Mouse (Mus musculus): ENCODE data around the gene Sptlc3. TPM values are rescaled to one million over a fixed set of nuclear protein-coding genes. Genes with fewer than 3 reads are reported as not detected.

Sptlc3 gene
- total RNA-seq, 2 experiments from 2014 or later = 0.14 TPM; not detected in 1

DNA sequence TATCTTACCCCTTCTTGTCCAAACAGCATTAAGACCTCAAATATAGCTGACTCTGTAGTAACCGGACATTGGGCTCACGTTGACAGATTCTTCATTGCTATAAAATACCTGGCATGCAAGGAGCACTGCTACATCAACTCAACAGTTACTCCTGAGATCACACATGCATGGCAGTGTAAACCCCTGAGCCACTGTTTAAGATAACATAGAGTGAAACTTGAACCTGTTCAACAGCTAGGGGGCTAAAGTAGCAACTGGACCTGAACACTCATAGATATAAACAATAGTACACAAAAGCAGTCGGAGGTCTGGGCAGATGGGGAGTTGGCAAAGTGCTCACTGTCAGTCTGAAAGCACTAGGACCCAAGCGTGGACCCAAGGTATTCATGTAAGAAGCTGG, 140.8 kb downstream of the Sptlc3 start:
- no peak for DNase-seq (ENCODE audit: low spot score in 2 of 2)

DNA sequence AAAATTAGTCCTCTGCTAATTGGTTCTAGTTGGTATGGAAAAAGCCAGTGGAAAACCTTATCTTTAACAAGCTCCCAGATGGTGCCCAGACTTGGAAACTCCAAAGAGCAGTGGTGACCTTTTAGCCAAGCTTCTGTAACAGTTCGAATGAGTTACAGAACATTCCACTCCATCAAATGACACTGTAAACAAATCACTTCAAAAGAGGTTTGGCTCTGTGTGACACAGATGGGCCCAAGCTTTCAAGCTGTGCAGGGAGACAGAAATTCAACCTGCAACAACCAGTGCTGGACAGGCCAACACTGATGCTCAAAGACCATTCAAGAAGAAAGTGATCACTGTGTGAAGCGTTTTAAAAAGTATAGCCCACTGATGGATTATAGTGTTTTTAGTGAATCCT, 144.1 kb downstream of the Sptlc3 start:
- DNase-seq (ENCODE audit: low spot score in 2 of 2) = no peak

DNA sequence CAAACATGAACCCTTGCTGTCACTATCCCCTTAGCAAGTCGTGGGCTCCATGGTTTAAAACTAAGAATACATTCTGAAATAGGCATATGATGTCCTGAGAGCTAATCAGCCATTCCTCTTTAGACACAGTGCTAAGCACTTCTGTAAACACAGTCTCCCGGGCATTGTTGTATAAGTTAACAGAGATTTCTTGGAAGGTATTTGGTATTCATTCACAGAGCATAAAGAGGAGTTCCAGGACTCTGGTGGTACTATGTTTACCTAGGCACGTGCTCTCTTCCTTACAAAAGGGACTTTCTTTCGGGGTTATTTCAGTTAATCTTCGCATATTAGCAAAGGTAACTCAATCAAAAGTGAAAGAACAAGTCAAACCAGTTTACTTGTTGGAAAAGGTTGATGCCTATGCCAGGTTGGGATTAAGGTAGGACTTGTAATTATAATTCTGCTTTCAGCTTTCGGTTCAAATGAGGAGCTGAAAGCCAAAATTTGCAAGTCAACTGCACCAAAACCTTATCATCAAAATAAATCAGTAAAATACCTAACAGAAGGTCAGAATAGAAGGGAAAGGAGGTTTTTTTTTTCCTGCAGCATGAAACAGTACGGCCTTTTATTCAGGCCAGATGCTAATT, 148.2 kb downstream of the Sptlc3 start:
- no peak for DNase-seq (ENCODE audit: low spot score in 2 of 2)

DNA sequence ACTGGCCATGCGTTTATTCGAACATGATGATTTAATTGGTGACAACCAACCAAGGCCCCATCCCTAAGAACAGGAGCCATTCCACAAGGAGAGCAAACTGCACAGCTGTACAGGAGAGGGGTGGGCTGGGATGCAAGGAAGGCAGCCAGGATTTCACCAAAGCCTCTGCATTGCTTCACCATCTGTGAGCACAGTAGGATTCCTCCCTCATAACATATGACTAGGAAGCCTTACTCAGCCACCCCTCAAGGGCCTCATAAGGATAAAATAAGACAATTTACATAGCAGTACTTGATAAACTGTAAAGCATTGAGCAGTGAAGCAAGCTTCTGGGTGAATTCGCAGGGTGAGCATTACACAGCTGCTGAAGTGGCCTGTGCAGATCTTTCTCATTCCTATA, 155.8 kb downstream of the Sptlc3 start:
- DNase-seq (ENCODE audit: low spot score in 2 of 2) = no peak

DNA sequence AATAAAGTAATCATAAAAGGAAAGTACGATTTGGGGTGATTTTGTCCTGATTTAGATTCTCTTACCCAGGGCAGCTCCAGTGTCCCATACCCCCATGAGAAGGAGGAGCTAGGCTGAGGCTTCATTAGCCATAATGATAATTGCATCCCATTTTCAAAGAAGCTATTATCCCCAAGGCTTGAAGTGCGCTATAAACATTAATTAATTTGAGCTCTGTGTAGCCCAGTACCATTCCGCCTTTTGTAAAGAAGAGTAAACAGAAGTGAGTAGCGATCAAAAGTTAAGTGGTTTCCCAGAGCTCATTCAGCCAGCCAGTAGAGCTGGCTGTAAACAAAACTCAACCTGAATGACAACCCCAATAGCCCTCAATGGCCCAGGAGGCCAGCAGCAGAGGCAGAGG, 163.0 kb downstream of the Sptlc3 start:
- no peak for DNase-seq (ENCODE audit: low spot score in 2 of 2)

DNA sequence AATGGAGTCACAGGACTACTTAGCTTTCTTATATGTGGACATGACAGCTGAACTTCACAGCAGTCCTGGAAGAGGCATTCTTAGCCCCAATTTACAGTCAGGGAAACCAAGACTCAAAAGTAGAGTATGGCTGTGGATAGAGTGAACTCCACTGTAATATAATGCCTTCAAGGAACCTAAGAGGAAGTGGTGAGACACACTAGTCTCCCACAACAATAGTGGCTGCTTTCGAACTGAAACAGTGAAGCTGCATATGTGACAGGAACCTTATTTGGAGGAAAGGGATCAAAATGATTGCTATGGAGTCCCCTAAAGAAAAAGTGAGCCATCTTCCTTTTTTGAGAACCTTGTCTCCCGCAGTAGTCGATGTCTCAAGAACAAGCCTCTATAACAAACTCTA, 178.1 kb downstream of the Sptlc3 start:
- no peak for DNase-seq (ENCODE audit: low spot score in 2 of 2)

DNA sequence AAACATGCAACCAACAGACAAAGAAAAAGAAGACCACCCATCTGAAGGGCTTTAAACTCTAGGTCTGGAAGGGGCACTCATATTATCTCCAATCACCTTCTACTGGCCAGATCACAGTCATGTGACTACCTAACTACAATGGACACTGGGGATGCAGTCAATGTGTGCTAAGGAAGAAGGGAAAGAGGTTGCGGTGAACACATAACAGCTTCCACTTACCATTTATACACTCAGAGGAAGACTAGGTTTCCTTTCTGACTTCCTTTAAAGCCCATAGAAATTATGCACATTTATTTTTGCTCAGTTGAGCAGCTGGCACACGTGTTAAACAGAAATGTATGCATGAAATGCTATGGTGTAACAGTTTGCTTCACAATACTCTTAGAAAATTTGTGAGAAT, 178.7 kb downstream of the Sptlc3 start:
- DNase-seq (ENCODE audit: low spot score in 2 of 2) = no peak

DNA sequence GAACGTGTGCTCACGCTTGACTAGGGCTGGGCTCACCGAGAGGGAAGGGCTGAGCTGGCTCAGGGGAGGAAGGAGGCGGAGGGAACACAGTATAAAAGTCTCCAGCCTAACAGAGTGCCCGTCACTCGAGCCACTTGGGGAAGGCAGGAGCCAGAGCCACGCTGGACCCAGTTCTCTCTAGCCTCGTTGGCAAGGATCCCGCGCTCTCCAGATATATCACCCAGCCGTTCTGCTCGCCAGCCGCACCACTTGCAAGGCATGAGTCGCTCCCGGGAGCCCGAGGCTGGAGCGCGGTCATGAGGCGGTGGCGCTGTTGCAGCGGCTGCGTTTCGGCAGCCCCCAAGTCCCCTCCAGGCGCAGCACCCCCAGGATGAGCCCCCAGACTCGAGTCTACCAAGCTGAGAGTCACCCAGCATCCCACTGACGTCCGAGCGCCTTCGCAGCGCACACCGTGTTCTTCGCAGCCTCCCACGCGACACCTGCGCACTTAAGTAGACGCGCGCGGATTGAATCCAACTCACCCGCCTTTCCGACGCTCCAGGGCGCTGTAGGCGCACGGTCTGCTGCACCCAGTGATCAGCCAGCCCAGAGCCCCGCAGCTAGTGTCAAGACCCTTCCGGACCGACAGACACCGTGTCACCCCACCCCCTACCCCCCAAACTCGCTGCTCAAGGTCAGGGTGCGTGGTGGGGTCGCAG, 183.5 kb downstream of the Sptlc3 start:
- DNase-seq (ENCODE audit: low spot score in 2 of 2) = peak; percentile 34 to 45

DNA sequence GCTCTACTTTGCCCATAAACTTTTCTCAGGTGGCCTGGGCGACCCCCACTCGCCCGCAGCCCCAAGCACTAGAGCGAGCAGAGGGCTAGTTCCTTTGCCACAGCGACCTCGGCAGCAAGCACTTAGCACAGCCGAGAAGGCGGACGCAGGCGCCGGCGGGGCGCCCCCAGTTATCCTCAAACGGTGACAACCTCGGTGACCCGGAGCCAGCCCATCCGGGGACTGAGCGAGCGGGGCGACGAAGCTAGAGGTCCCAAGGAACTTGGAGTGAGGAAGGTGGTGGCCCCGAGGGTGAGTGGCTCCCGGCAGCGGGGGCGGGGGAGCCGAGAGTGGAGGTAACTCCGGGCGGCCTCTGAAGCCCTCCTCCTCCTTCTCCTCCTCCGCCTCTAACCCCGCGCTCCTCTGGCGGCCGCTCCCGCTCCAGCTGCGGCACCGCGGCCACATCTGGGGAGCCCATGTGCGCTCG, 184.1 kb downstream of the Sptlc3 start, which contains the start of gene Ism1:
Ism1 (plus strand) TSS at position 370 of the 466 bp plus-strand sequence.
- peak in 1 of 2 experiments; percentile 16 for DNase-seq (ENCODE audit: low spot score in 2 of 2)

DNA sequence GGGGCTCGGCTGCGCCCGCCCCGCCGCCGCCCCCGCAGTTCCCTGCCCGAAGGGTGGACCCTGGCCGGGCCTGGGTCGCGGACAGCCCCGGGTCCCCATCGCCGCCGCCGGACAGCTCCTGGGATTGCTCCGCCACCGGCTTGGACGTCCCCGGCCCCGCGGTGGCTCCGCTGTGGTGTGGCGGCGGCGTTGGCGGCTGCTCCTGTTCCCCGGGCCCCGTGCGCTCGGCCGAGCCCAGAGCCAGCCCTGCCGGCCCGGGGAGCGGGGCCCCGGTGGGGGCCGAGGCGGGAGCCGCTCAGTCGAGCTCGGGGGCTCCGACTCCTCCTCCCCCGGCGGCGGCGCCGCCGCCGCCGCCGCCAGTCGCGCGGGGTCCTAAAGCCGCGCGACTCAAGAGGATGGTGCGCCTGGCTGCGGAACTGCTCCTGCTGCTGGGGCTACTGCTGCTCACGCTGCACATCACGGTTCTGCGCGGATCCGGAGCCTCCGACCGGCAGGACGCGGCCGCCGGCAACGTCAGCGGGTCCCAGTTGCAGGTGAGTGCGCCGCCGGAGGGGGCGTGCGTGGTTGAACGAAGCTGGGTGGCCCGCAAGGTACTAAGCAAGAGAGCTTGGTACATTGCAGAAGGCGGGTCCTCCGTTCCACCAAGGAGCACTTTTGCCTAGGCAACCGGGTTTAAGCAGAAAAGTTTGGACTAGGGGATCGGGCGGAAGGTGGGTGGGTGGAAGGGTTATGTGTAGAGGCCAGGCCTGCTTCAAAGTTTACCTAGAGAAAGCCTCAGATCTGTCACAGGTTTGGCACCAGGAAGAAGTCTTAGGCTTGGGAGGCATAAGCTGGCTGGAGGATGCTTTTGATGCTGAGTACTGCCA, 184.8 kb downstream of the Sptlc3 start:
- peak; percentile 6 to 26 for DNase-seq (ENCODE audit: low spot score in 2 of 2)

DNA sequence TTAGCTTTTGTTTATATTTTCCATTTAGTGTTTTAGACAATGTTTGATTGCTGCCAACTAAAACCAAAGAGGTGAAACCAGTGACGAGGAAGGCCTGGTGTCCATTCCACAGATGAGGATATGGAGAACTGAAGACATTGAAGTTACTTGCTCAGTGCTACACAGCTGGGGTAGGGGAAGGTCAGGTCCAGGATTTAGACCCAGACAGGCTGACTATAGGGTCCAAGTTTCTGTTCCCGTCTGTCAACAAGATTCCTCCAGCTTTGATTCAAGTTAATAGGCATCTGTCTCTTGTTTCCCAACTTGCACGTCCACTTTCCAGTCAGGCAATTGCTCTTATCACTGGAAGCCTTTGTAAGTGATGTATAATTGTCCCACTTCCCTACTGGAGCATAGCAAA, 188.8 kb downstream of the Sptlc3 start:
- DNase-seq (ENCODE audit: low spot score in 2 of 2) = no peak

Other genes starting within 250 kb of the Sptlc3 start
- 10 to 100 TPM; 28.5 to 38.9 TPM for gene Ism1, start 184.3 kb downstream of the Sptlc3 start, total RNA-seq (2021)